Mouse (Mus musculus) cerebellum, adult 2 months (tissue): ENCODE results near the gene Mob2.

Source experiments
- CTCF ChIP-seq: fragments of 200-500 bp; IDR thresholded peaks from 2 replicates; pipeline ENCODE4 v1.5.1; 2011; ENCODE audit warnings: low read depth, mild to moderate bottlenecking, control low read depth, low read length, moderate library complexity, borderline replicate concordance; ENCODE audit not compliant: insufficient read depth
- POLR2A ChIP-seq: fragments of 200-500 bp; IDR thresholded peaks from 2 replicates; pipeline ENCODE4 v1.6.1; 2011; ENCODE audit warnings: low read length, control low read depth, borderline replicate concordance; ENCODE audit not compliant: insufficient read depth

GRCm38 (mm10) chr7:142096701-142097100 lies 35.8 kb upstream of the Mob2 start:
- no peak for TF ChIP-seq CTCF
- no peak for TF ChIP-seq POLR2A
